Mouse (Mus musculus): ENCODE data around the gene Cdkl2.

Gene Cdkl2

DNA sequence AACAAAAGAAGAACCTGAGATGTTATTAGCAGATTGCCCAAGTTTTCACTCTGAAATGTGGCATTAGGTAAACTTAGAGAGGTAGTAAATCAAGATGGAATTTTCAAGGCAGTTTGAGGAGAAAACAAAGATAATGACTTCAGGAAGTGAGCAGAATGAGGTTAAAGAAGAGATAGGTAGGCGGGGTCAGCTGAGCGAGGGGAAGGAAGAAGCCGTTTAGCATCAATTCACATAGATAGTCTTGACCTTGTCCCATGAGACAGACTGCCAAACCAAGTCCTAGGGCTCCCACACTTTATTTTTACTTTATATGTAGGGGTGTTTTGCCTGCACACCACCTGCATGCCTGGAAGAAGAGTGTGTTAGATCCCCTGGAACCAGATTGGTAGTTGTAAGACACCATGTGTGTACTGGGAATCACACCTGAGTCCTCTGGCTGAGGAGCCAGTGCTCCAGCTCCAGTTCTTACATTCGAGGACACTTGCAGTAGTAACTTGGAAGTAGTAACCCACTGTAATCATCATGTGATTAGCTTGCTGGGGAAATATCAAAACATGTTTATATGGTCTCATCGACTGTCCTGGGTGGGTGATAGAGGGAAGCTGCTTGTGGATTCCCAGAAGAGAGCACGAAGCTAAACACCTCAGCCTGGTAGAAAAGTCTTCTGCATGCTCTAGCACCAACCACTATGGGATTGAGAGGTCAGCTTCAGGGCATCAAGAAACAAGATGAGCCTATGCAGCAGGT is 52.3 kb downstream of the Cdkl2 start:
- peak; percentile 79 for DNase-seq

DNA sequence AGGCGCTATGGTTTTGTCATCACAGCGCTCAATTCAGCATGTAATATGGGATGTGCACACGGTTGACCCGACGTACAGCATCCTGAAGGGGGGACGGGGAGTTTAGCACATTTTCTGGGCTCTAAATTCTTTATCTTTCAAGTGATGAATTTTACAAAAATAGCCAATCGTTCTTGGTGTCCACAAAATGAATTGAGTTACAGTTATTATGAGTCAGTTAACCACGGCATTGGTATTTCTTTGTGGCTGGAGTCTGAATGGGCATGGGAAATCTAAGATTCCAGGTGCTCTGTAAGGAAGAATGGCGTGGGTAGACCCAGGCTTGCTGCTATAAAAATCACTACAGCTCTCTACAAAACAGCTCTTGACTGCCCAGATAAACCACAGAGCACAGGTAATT is 54.4 kb downstream of the Cdkl2 start:
- peak; percentile 40 for DNase-seq

DNA sequence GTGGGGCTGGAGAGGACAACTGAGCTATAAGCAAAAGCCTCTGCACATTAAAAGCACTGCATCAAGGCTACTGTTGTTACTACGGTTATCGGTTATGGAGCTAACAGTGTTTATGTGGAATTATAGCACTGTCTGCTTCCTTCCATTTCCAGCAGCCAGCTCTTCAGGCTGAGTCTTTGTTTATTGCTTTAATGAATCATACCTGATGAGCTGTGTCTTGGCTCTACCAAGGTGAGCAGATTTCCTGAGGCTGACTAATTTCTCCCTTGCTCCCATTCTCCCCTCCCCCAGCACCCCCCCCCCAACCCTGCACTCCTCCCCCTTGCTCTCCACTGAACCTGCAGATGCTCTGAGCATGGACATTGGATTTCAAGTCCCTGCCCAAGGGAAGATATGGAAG is 55.9 kb downstream of the Cdkl2 start:
- DNase-seq = no peak

DNA sequence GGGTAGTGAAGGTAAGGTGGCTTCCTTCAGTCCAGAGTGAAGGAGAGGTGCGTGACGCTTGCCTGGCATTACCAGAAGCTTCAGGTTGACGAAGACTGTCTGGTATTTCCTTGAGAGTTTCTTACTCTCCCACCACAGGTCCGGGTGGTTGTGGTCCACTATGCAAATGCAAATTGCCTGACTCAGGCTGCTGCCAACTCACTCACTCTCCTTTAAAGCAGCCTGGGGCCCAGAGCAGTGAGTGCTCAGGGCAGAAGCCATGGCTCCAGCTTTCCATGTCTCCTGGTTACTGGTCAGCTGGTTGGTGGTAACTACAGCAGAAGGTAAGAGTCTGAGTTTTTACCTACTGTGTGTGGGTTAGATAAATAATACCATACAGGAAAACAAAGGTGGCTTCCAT is 56.4 kb downstream of the Cdkl2 start, which contains the start of gene Odaph:
Odaph (plus strand) TSS at position 240 of the 400 bp plus-strand sequence.
- DNase-seq = peak; percentile 61

DNA sequence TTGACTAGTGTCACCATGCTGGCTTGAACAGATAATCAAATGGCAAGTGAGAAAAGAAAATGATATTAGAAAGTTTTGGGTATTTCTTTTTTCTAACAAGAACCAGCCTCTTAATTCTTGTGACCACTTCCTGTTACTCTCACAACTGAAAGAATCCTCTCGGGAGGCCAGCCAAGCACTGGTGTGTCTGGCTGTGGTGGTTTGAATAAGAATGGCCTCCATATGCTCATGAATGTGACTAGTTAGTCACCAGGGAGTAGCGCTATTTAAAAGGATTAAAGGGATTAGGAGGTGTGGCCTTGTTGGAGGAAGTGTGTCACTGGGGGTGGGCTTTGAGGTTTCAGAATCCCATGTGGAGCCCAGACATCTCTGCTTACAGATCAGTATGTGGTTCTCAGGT is 58.0 kb downstream of the Cdkl2 start:
- DNase-seq = no peak

DNA sequence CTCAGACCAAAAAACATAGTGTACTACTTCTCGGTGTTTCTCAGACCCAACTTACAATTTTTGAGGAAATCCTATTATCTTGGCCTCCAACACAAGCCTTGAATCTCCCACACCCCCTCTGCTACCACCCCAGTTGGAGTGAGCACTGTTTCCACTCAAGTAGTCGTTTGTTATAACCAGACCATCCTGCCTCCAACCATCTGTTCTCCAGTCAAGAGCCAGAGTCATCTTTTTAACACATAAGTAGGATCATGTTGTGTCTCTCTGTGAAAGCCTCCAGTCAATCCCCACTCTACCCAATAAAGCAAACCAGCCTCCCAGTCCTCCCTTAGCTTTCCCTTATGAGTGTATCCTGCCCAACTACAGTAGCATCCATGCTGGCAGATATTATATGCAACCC is 60.2 kb downstream of the Cdkl2 start:
- no peak for DNase-seq

DNA sequence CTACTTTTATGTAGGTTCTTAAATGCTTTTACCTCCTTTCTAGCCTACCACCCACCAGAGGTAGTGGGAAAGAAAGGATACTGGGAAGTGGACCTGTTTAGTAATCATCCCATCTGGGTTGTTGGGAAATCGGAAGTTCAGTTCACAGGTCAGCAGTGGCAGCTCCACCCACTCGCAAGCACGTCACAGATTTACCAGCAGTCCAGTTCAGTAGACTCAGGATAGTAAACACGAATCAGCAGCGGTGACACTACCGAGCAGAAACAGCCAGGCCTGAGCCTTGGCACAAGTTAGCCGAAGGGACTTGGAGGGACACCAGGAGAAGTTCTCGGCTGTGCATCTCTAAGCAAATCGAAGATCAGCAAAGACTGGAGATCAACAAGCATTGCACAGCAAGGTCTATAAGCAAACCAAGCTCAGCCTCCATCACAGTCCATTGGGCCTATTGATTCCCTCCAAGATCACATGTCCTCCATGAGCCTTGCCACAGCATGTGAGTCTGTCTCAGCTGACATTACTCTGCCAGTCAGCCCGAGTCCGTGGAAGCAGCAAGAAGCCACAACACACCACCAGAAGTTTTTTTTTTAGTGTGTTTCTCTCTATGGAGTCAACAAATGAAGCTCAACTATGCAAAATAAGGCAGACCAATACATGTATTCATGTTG is 62.4 kb downstream of the Cdkl2 start:
- no peak for DNase-seq

DNA sequence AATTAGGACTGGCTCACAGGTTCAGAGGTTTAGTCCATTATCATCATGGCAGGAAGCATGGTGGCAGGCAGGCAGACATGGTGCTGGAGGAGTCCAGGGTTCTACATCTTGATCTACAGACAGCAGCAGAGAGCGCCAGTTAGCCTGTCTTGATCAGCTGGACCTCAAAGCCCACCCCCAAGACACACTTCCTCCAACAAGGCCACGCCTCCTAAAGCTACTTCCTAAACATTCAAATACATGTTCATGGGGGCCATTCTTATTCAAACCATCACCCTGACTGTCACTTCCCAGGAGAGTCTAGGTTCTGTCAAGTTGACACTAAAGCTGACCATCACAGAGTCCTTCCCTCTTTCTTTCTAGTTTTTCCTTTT is 66.3 kb downstream of the Cdkl2 start:
- peak; percentile 42 for DNase-seq

DNA sequence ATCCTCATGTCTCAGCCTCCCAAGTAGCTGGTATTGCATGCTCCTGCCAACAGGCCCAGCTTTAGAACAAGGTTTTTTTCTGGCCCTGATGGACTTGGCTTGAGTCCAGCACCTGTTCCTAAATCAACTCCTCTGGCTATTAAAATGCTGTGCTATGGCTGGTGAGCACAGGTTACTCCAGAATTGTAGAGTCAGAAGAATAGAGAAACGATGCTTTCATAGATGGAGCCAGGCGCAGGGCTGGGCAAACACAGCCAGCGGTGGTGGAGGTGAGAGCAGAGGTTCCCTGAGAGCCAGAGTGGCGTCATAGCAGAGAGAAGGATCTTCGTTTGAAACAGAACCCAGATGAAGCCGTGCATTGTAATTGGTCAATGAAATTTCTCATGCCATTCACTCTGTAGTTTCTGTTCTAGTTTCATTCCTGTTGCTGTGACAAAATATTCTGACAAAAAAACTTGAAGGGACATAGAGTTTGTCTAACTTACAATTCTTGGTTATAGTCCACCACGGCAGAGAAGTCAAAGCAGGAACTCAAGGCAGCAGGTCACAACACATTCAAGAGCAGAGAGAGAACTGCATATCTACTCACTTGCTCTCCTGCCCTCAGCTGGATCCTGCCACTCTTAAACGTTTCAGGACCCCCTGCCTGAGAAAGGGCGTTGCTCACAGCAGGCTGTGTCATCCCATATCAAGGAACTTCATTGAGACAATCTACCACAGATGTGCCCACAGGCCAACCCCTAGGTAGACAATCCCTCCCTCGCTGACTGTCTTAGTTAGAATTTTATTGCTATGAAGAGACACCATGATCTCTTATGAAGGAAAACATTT is 66.9 kb downstream of the Cdkl2 start:
- peak; percentile 60 for DNase-seq

DNA sequence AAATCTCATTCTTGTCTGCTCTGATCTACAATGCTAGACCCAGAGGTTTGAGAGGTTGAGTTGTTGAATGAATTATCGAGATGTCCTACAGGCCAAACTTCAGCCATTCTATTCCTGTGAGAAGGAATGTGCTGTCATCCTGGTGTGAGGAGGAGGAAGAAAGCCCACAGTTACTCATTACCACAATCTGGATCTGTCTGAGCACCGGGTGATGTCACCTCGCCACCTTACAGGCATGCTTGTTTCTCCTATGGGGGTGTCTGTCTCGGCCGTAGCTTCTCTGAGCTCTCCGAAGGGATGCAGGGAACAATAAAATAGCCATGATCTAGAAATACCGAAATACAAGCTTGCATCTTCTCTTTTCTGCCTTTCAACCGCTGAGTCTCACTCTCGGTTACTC is 67.9 kb downstream of the Cdkl2 start:
- DNase-seq = peak; percentile 37

DNA sequence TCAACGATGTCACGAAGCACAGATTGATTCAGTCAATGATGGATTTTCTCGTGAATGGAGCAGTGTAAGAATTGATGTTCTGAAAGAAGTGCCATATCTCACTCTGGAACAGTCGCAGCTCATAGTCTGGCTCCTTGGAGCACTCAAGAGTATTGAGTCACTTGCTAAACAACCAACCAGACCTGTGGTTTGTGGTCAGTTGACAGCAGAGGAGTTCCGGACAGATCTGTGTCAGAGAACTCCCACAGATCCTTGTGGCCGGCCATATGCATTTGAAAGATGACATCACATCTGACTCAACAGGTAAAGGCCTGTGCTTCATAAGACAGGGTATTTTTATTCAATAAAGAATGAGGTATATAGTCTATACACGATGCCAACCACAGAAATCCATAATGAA is 69.7 kb downstream of the Cdkl2 start:
- DNase-seq = peak; percentile 58

DNA sequence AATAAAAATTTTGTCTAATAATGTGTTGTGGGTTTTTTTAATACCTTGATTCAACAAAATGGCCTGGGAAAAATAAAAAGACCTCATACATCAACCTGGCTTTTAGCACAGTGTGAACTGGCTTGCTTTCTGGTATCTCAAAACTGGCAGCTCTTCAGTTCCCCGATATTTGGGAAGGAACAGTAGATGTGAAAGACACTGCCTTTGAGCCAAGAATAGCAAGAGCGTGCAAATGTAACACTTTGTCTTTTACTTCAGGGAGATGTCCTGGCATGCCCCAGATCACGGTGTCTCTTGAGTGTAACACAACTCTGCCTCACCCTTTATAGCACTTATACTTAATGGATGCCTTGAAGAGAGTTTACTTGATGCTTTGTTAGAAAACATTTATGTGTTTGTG is 71.6 kb downstream of the Cdkl2 start:
- DNase-seq = peak; percentile 78

DNA sequence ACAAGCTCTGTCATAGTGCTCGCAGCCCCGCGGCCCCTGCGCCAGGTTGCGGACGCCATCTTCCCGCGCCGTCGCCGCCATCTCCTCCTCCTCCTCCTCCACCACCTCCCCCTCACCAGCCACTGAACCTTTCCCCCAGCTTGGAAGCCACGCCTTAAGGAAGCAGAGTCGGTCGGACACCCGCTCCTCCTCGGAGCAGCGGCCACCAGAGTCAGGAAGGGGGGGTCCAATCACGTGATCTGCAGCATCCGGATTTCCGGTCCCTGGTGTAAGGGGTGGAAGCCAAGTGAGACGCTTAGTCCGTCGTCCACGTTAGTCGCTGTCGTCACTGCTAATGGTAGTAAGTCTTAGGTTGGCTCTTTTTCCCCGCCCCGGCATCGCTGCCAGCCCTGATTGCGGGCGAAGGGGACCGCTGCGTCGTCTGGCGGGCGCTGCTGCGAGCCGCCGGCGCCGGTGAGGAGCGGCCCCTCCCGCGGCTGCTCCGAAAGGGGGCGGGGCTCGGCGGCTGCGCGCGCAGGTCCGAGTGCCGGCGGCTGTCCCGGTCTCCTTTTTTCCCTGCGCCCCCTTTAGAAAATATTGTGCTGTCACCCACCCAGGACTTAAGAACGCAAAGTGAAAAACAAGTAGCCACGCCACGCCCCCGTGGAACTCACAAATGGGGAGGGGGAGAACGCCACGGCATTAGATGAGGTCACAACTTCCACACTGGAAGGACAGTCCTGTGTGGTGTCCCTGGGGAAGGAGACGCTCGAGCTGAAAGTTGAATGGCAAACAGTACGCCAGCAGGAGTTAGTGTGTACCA is 80.8 kb downstream of the Cdkl2 start, which contains the start of gene Rchy1:
Rchy1 (minus strand) TSS at position 430 of the 802 bp plus-strand sequence.
- DNase-seq = peak; percentile 100

DNA sequence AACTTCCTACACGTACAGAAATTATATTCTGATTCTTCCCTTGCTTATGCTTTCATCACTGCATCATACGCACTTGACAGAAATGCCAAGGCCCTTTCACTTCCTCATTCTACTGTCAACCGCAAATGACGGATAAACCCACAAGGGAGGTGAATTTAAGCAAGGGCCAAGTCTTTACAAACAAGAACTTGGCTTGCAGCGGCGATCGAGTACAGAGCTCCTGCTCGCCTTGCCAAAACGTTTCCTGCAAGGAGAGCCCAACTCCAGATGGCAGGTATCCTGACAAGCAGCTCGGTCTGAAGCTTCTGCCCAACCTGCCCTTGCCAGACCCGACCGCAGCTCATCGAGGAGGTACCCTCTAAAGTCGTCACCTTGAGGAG is 81.4 kb downstream of the Cdkl2 start:
- DNase-seq = no peak

DNA sequence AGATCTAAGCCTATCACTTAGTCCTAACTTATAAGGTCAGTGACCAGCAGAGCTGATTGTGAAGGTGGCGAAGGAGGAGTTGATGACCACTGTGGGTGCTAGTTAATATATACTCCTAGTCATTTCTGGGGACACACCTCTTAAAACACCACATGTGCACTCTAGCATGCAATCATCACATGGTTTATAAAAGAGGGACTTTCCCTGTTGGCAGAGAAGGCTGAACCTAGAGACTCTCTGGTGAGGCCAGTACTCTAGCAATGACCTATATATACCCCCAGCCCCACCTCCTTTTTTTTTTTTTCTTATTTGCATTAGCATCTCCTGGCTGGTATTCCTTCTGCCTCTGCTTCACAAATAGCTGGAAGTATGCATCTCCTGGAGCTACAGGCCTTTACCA is 82.3 kb downstream of the Cdkl2 start:
- peak; percentile 80 for DNase-seq

DNA sequence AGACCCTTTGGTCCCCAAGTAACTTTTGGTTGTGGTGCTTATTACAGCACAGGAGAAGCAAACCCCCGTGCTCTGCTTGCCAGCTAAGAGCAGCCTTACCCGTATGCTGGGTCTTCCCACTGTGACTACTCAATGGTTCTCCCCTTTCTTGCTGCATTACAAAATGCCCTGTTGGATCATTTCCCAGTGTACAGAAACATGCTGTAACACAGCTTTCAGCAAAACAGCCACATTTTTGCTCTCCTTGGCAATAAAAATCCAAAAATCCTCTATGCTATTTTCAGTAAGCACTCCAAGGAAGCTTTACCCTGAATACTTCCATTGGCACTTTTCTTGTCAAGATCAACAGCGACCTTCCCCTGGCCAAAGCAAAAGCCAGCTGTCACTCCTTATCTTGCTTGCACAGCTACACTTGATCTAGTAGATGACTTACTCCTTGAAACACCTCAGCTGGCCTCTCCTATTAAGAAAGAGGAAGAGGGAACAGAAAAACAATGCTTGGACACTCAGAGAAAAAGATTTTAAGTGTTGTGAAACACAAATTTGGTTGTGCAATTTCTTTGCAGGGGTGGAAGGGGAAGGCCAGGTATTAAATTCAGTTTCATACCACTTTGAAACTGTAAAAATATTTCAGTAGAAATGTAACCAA is 83.0 kb downstream of the Cdkl2 start:
- no peak for DNase-seq

DNA sequence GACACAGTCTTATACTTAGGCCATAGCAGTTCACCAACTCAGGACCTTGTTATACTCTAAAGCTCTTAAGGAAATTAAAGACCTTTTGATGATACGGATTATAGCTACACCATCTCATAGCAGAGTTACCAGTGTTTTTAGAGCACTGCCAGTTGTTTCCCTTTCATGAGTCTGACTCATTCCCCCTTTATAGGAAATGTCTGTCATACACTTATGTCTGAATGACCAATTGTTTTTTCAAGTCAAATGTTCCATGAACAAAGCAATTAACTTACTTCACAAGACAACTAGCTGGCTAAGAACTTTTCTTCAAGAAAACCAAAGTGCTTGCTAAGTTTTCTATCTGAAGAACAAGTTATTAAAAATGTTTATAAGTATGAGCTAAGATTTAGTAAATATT is 83.7 kb downstream of the Cdkl2 start:
- no peak for DNase-seq

DNA sequence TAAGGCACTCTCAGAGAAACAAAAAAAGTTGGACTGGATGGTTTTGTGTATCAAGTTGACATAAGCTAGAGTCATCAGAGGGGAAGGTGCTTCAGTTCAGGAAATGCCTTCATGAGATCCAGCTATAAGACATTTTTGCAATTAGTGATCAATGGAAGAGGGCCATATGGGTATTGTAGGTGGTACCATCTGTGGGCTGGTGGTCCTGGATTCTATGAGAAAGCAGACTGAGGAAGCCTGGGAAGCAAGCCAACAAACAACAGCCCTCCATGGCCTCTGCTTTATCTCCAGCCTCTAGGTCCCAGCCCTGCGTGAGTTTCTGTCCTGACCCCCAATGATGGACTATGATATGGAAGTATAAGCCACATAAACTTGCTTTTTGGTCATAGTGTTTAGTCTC is 84.6 kb downstream of the Cdkl2 start:
- DNase-seq = no peak

DNA sequence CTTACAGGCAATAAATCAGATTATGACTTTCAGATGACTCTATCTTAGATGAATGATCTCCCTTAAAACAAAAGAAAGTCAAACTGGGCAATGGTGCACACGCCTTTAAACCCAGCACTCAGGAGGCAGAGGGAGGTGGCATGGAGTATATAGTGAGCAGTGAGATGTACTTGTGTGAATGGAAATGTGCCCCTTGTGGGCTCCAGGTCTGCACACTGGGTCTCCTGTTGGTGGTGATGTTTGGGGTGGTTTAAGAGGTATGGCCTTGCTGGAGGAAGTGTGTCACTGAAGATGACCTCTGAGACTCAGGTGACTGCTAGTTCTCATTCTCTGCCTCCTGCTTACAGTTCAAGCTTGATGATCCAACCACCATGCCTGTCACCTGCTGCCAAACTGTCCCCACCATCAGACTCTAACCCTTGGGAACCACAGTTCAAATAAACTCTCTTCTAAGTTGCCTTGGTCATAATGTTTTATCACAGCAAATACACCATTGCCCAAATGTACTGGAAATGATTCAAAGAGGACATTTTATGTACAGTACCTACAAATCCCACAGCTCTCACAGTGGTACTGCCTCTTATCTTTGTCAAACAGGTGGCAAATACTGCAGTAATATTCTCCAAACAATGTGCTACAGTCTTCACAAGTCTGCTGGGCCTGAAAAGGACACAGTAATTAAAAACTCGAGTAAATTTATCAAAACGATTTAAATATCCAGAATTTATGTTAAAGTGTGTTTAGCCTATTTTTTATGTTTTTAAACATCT is 86.5 kb downstream of the Cdkl2 start:
- DNase-seq = peak; percentile 51
